Mouse (Mus musculus): ENCODE measurements around the gene Fez2. TPM values are rescaled to one million over a fixed set of nuclear protein-coding genes. Genes with fewer than 3 reads are reported as not detected.

The Fez2 gene
- polyA plus RNA-seq, 1 experiment from 2014 or later: 38.5 TPM

GRCm38 (mm10) chr17:78321216-78321835 lies 96.6 kb downstream of the Fez2 start:
- H3K9me3 ChIP-seq: no peaks in the 10 kb centered on the region
- peaks cover 9% of the 10 kb centered on the region for H3K4me1 ChIP-seq (replicated peaks)
- H3K4me3 ChIP-seq (replicated peaks): no peak overlapping the region
- WGBS: 84% methylated on average over 11 of the region's 11 CpGs
- peaks cover 38% of the 10 kb centered on the region for H3K36me3 ChIP-seq
- no peak overlapping the region for H3K4me2 ChIP-seq
- H3K27me3 ChIP-seq: no peaks in the 10 kb centered on the region
- H3K27ac ChIP-seq: no peak overlapping the region
- ATAC-seq (ENCODE audit: insufficient number of reproducible peaks, insufficient read depth, low FRiP score, low TSS enrichment, low read depth): no peak
- no peak overlapping the region for H3K9ac ChIP-seq (replicated peaks)

Other genes with a start within 250 kb of the Fez2 start
- 5.5 and 5.6 TPM in 2 replicates for gene Crim1, start 217.9 kb downstream of the Fez2 start, polyA plus RNA-seq (2016; fragmentation: Nextera tagmentation; extraction: Ambion mirVana)
- gene Vit, start 89.9 kb upstream of the Fez2 start, polyA plus RNA-seq (2016; fragmentation: Nextera tagmentation; extraction: Ambion mirVana): 0.08 TPM in 1 of 2 replicates, not detected in the other

Data from limb, embryonic 12.5 days (tissue).